Mouse (Mus musculus): Measurements from ENCODE around the gene Arvcf.
A peak's percentile ranks its signal among the peaks of the same experiment; 100 is the strongest.

Gene Arvcf

GRCm38 (mm10) chr16:18356961-18357360, 9.0 kb downstream of the Arvcf start:
- DNase-seq (ENCODE audit: low spot score), result no peak

GRCm38 (mm10) chr16:18357977-18358376, 10.0 kb downstream of the Arvcf start:
- no peak for DNase-seq (ENCODE audit: low spot score)

GRCm38 (mm10) chr16:18360151-18360805, 12.3 kb downstream of the Arvcf start:
- no peak for DNase-seq (ENCODE audit: low spot score)

- no peak for DNase-seq (ENCODE audit: low spot score)
Observed at GRCm38 (mm10) chr16:18362948-18363347, 15.0 kb downstream of the Arvcf start.

GRCm38 (mm10) chr16:18366849-18367248, 18.9 kb downstream of the Arvcf start:
- DNase-seq (ENCODE audit: low spot score), result no peak

GRCm38 (mm10) chr16:18370197-18370596, 22.2 kb downstream of the Arvcf start:
- DNase-seq (ENCODE audit: low spot score), result no peak

GRCm38 (mm10) chr16:18373632-18374031, 25.6 kb downstream of the Arvcf start:
- DNase-seq (ENCODE audit: low spot score), result no peak

- no peak for DNase-seq (ENCODE audit: low spot score)
Observed at GRCm38 (mm10) chr16:18376297-18376954, 28.4 kb downstream of the Arvcf start.

- DNase-seq (ENCODE audit: low spot score), result no peak
Observed at GRCm38 (mm10) chr16:18377203-18377602, 29.2 kb downstream of the Arvcf start.

- DNase-seq (ENCODE audit: low spot score), result no peak
Observed at GRCm38 (mm10) chr16:18378489-18378888, 30.5 kb downstream of the Arvcf start.

- DNase-seq (ENCODE audit: low spot score), result no peak
Observed at GRCm38 (mm10) chr16:18379338-18380001, 31.5 kb downstream of the Arvcf start.

- DNase-seq (ENCODE audit: low spot score), result no peak
Observed at GRCm38 (mm10) chr16:18380495-18381063, 32.6 kb downstream of the Arvcf start.

- DNase-seq (ENCODE audit: low spot score), result no peak
Observed at GRCm38 (mm10) chr16:18381621-18382258, 33.8 kb downstream of the Arvcf start.

- DNase-seq (ENCODE audit: low spot score), result peak; percentile 31
Observed at GRCm38 (mm10) chr16:18383045-18383726, 35.2 kb downstream of the Arvcf start.

- DNase-seq (ENCODE audit: low spot score), result peak; percentile 34
Observed at GRCm38 (mm10) chr16:18383756-18384155, 35.8 kb downstream of the Arvcf start.

- no peak for DNase-seq (ENCODE audit: low spot score)
Observed at GRCm38 (mm10) chr16:18384211-18384610, 36.2 kb downstream of the Arvcf start.

GRCm38 (mm10) chr16:18384659-18385058, 36.7 kb downstream of the Arvcf start:
- DNase-seq (ENCODE audit: low spot score), result no peak

GRCm38 (mm10) chr16:18385411-18385810, 37.4 kb downstream of the Arvcf start:
- DNase-seq (ENCODE audit: low spot score), result no peak

- no peak for DNase-seq (ENCODE audit: low spot score)
Observed at GRCm38 (mm10) chr16:18386451-18386850, 38.5 kb downstream of the Arvcf start.

- no peak for DNase-seq (ENCODE audit: low spot score)
Observed at GRCm38 (mm10) chr16:18386972-18387371, 39.0 kb downstream of the Arvcf start.

GRCm38 (mm10) chr16:18387704-18388582, 40.0 kb downstream of the Arvcf start:
- no peak for DNase-seq (ENCODE audit: low spot score)
